Mouse (Mus musculus) thymus, adult 2 months (tissue): ENCODE results near the gene Emb. TPM values are rescaled to one million over a fixed set of nuclear protein-coding genes. Genes with fewer than 3 reads are reported as not detected.

ENCODE experiments used
- DNase-seq: peaks from one replicate; pipeline ENCODE4 v3.0.0; 2021
- H3K27ac ChIP-seq: fragments of 200-500 bp; 2 replicates; pipeline ENCODE4 v1.5.1; 2012; ENCODE audit warnings: low read length, control low read depth; ENCODE audit not compliant: control insufficient read depth, insufficient read depth
- H3K27me3 ChIP-seq: fragments of 200-500 bp; 2 replicates; pipeline ENCODE4 v1.6.1; 2012; ENCODE audit warnings: mild to moderate bottlenecking, low read length, moderate library complexity, mixed read lengths; ENCODE audit not compliant: control insufficient read depth, insufficient read depth
- H3K36me3 ChIP-seq: fragments of 200-500 bp; 2 replicates; pipeline ENCODE4 v1.6.1; 2012; ENCODE audit warnings: mild to moderate bottlenecking, low read length, moderate library complexity; ENCODE audit not compliant: control insufficient read depth, insufficient read depth
- H3K4me1 ChIP-seq: fragments of 200-500 bp; replicated peaks from 2 replicates; pipeline ENCODE4 v1.6.1; 2012; ENCODE audit warnings: low read length; ENCODE audit not compliant: control insufficient read depth, insufficient read depth
- H3K4me3 ChIP-seq: fragments of 200-500 bp; 2 replicates; pipeline ENCODE4 v1.5.1; 2012; ENCODE audit warnings: mild to moderate bottlenecking, low read length, control low read depth, moderate library complexity; ENCODE audit not compliant: control insufficient read depth, insufficient read depth
- CTCF ChIP-seq: fragments of 200-500 bp; IDR thresholded peaks from 2 replicates; pipeline ENCODE4 v1.5.1; 2012; ENCODE audit warnings: mild to moderate bottlenecking, control low read depth, low read length, moderate library complexity, borderline replicate concordance; ENCODE audit not compliant: control insufficient read depth, poor library complexity, insufficient read depth; ENCODE audit errors: extremely low read depth
- POLR2A ChIP-seq: fragments of 200-500 bp; IDR thresholded peaks from 2 replicates; pipeline ENCODE4 v1.6.1; 2012; ENCODE audit warnings: mild to moderate bottlenecking, low read length, control low read depth, moderate library complexity; ENCODE audit not compliant: control insufficient read depth, poor library complexity, insufficient read depth; ENCODE audit errors: extremely low read depth
- WGBS: fragments of 180-500 bp; shearing (Covaris S2); methylation state at CpG from one replicate; pipeline ENCODE4 v1.1.7; 2018; 5-methylcytosine and 5-hydroxymethylcytosine counted together
- polyA plus RNA-seq: library from polyadenylated mRNA; depleted of rRNA; stranded (reverse); fragments of >200 nt; gene quantifications from 2 replicates; pipeline ENCODE4 v1.2.3, GENCODE M21; 2012

Emb gene
- polyA plus RNA-seq, 1 experiment: 63.4 TPM

DNA sequence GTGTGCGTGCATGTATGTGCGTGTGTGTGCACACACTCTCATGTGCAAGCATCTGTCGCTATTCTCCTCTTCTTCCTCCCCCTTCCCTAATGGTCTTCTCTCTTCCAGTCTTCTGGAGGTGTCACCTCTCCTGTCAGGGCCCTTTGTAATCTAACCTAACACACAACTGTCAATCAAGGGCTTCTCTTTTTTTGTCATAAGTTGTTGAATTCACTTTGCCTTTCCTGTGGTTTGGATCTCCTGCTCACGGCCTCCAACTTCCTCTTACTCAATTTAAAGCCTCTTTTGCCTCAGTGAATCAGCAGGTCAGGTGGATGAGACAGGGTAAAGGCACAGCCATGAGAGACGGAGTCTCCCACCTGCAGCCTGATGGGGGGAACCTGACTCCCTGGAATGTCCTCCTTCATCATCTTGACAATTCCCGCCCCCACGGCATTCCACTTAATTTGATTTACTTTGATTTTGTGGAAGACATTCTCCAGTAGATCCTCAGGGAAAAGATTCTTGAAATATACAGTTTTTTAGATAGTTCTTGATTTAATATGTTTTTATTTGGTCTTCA, 14.8 kb upstream of the Emb start:
- Histone ChIP-seq H3K4me3 (no peak overlapping the region), H3K4me1 (peaks cover 10% of the 10 kb centered on the region), H3K27me3 (no peaks in the 10 kb centered on the region), H3K36me3 (no peaks in the 10 kb centered on the region), H3K27ac (peak overlapping the region; percentile 55; the same call in 1 of the 2 replicates)
- no peak for DNase-seq
- 25% methylated on average over 7 of the region's 7 CpGs for whole genome bisulfite sequencing
- TF ChIP-seq CTCF (no peak), POLR2A (no peak)

DNA sequence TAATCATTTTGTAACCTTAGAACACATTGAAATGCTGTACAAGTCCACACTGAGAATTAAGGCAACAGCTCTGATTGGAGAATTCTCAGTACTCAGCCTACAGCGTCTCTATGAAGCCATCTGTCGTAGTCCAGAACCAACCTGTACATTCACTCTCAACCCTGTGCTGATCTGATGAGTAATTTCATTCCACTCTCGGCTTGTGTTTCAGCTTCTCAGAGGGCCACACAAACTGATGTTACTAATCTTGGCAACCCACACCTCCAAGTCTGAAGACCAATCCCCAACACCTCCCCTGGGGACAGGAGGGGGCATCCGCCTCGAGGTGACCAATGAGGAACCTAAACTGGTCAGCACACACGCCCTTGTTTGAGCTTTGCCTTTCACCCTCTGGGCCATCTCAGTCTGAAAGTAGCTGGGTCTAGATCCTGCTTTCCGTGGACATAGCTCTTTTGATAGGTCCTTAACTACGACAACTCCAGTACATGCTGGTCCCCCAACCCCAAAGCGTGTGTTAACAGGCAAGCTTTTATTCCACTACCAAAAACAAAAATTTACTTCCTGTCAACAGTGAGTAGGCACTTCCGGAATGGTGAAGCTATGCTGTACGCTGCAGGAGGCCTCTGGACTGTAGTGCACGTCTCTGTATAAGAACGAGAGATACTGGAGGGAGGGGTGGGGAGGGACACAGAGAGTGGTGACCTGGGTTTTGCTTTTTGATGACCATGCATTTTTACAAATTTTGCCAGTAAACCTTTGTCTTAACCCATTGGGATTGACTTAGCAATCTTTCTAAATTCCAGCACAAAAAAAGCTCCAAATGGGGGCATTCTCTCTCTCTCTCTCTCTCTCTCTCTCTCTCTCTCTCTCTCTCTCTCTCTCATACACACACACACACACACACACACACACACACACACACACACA, 12.5 kb upstream of the Emb start:
- Histone ChIP-seq H3K4me1 (peaks cover 10% of the 10 kb centered on the region), H3K4me3 (no peak overlapping the region), H3K36me3 (no peaks in the 10 kb centered on the region), H3K27me3 (no peaks in the 10 kb centered on the region), H3K27ac (peak overlapping the region; percentile 84)
- peak; percentile 45 for DNase-seq
- 39% methylated on average over 13 of the region's 13 CpGs for WGBS
- TF ChIP-seq CTCF (no peak), POLR2A (no peak)

DNA sequence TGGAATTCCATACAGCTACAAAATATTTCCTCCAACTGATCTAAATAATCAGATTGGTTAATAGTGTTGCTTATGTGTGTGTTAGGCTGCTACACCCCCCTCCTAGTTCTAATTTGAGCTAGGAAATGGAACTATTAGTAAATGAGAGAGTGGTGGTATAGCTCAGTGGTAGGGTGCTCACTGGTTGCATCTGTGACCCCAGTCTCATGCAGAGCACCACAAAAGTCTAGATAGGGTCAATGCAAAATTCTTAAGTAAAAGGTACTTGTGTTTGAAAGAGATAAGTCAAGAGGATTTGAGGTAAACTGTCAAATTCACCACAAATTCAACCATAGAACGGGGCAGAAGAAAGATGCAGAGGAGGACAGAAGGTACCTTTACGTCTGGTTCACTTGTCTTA, 10.7 kb upstream of the Emb start:
- Histone ChIP-seq H3K36me3 (no peaks in the 10 kb centered on the region), H3K4me3 (no peak overlapping the region), H3K27ac (no peak overlapping the region), H3K4me1 (peaks cover 10% of the 10 kb centered on the region), H3K27me3 (no peaks in the 10 kb centered on the region)
- DNase-seq: no peak
- 91% methylated on average over 2 of the region's 2 CpGs for WGBS
- TF ChIP-seq CTCF: no peak
- TF ChIP-seq POLR2A: no peak

DNA sequence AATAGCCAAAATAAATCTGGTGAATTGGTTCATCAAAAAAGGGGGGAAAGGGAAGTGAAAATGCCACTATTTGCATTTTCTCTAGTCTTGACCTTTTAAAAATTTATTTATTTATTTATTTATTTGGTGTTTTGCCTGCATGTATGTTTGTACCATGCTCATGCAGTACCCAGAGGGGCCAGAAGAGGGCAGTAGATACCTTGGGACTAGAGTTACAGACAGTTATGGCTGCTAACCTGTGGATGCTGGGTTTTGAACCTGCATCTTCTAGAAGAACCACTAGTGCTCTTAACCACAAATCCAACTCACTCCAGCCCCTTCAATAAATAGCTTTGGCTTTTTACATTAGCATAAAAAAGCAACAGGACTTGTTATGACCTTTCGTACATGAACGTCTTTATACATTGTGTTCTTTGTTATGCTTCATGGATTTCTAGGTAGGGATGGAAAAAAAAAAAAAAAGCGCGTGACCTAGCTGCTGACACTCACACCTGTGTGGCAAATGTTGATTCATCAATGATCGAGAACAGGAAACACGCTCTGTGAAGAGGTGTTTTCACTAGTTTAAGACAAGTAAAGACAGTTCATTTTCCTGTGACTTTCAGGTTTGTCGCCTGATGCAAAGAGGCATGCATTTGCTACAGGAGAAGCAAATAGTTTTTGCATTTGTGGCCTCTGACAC, 9.8 kb upstream of the Emb start:
- H3K4me3 ChIP-seq: no peak overlapping the region
- DNase-seq: peak; percentile 91
- peaks cover 9% of the 10 kb centered on the region for H3K4me1 ChIP-seq
- no peaks in the 10 kb centered on the region for H3K27me3 ChIP-seq
- whole genome bisulfite sequencing: 88% methylated on average over 7 of the region's 7 CpGs
- H3K36me3 ChIP-seq: no peaks in the 10 kb centered on the region
- H3K27ac ChIP-seq: no peak overlapping the region
- TF ChIP-seq POLR2A (no peak), CTCF (no peak)

DNA sequence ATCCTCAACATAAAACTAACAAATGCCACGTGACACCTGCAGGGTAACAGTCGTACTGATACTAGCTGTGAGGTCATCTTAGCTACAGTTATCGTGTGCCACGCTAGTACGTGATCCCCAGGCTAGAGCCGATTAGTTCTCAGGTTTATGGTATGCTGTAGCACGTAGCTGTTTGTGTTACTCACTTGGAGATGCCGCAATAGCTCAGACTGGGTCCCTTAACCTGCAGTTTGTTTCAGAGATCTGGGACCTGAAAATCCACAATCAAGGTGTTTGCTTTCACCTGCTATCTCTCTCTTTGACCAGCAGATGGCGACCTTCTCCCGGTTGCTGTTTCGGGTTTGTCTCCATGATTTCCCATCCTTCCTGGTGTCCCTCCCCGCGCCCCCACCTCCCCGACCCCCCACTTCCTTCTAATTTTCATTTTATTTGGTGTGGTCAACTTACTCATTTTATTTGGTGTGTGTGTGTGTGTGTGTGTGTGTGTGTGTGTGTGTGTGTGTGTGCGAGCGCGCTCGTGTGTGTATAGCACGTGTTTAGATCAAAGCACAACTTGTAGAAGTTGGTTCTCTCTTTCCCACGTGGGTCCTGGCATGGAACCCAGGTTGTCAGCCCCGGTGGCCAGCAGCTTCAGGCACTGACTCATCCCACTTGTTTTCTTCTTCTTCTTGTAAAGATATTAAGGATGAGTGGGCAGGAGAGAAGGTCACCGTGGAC, 5.4 kb upstream of the Emb start:
- 33% methylated on average over 22 of the region's 22 CpGs for WGBS
- Histone ChIP-seq H3K36me3 (no peaks in the 10 kb centered on the region), H3K27me3 (no peaks in the 10 kb centered on the region), H3K4me3 (no peak overlapping the region), H3K4me1 (peaks cover 17% of the 10 kb centered on the region), H3K27ac (no peak overlapping the region)
- DNase-seq: no peak
- TF ChIP-seq CTCF: no peak
- no peak for TF ChIP-seq POLR2A

DNA sequence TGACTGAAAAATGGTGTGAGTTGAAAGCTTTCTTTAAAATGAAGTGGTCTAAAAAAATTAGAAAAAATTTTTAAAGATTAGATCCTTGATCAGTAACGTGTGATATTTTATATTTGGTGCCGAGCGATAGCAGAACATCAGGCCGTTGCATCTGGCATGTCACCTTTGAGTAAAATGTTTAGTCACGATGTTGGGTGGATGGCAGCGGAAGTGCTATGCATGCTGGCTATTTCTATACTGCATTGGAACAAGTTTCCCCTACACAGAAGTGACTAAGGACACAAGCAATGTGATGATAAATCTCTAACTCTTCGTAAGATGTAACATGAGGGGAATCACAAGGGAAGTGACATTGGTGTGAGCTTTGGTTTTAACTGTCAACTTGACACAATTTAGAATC, 3.7 kb upstream of the Emb start:
- WGBS: 91% methylated on average over 7 of the region's 7 CpGs
- TF ChIP-seq CTCF: no peak
- TF ChIP-seq POLR2A: no peak
- DNase-seq: no peak
- Histone ChIP-seq H3K27me3 (no peaks in the 10 kb centered on the region), H3K36me3 (no peaks in the 10 kb centered on the region), H3K27ac (no peak overlapping the region), H3K4me1 (peaks cover 25% of the 10 kb centered on the region), H3K4me3 (no peak overlapping the region)
